Mouse (Mus musculus) heart, adult 18-20 months (tissue): ENCODE measurements around the gene Rps21. TPM values are rescaled to one million over a fixed set of nuclear protein-coding genes. Genes with fewer than 3 reads are reported as not detected.

ENCODE experiments used
- DNase-seq, 2 experiments: peaks; one replicate each; pipeline ENCODE4 v3.0.0; 2021 to 2022; ENCODE audit warnings: mixed read lengths in 1 of 2
- long read RNA-seq, 2 experiments: library from polyadenylated mRNA; stranded (forward); transcript quantifications; one replicate each; pipeline ENCODE4 v2.0.0; 2021
- total RNA-seq, 2 experiments: library from RNA; stranded (reverse); gene quantifications; 2 replicates each; pipeline ENCODE4 v1.2.3; 2021

The Rps21 gene
- total RNA-seq = 100 to 1,000 TPM; 561 to 600 TPM
- long read RNA-seq, experiment 1, transcript Rps21-201 (6 exons, 394 nt) = major isoform, 54 of 113 reads
- long read RNA-seq, experiment 1, partial matches to known transcripts = 56 of 113 reads
- long read RNA-seq, experiment 1, other reads (novel, unspliced or antisense) = 3 of 113 reads
- long read RNA-seq, experiment 2, transcript Rps21-201 (6 exons, 394 nt) = major isoform, 54 of 123 reads
- long read RNA-seq, experiment 2, partial matches to known transcripts = 68 of 123 reads
- long read RNA-seq, experiment 2, other reads (novel, unspliced or antisense) = 1 of 123 reads

- peak; percentile 98 to 100 for DNase-seq
Observed at GRCm38 (mm10) chr2:180257001-180257521, at the start of gene Rps21. Gene Rps21, plus strand, starts transcription at chr2:180257377.

GRCm38 (mm10) chr2:180207840-180208239 is 49.3 kb upstream of the Rps21 start:
- peak; percentile 79 to 87 for DNase-seq

- DNase-seq = no peak
Observed at GRCm38 (mm10) chr2:180208976-180209375, 48.2 kb upstream of the Rps21 start.

- no peak for DNase-seq
Observed at GRCm38 (mm10) chr2:180212255-180212654, 44.9 kb upstream of the Rps21 start.

GRCm38 (mm10) chr2:180214352-180214978 is 42.7 kb upstream of the Rps21 start:
- DNase-seq = no peak

GRCm38 (mm10) chr2:180215011-180215461 is 42.1 kb upstream of the Rps21 start:
- DNase-seq = peak in 1 of 2 experiments; percentile 53

GRCm38 (mm10) chr2:180215951-180216350 is 41.2 kb upstream of the Rps21 start:
- DNase-seq = peak in 1 of 2 experiments; percentile 82

- no peak for DNase-seq
Observed at GRCm38 (mm10) chr2:180216921-180217320, 40.3 kb upstream of the Rps21 start.

- DNase-seq = peak; percentile 90 to 91
Observed at GRCm38 (mm10) chr2:180217587-180217986, 39.6 kb upstream of the Rps21 start.

- DNase-seq = peak in 1 of 2 experiments; percentile 35
Observed at GRCm38 (mm10) chr2:180218241-180218640, 38.9 kb upstream of the Rps21 start.

GRCm38 (mm10) chr2:180218677-180219076 is 38.5 kb upstream of the Rps21 start:
- peak; percentile 57 to 72 for DNase-seq

GRCm38 (mm10) chr2:180219145-180219943 is 37.8 kb upstream of the Rps21 start:
- DNase-seq = no peak

GRCm38 (mm10) chr2:180220165-180220564 is 37.0 kb upstream of the Rps21 start:
- no peak for DNase-seq

GRCm38 (mm10) chr2:180221051-180221450 is 36.1 kb upstream of the Rps21 start:
- peak; percentile 32 to 47 for DNase-seq

- DNase-seq = peak in 1 of 2 experiments; percentile 40
Observed at GRCm38 (mm10) chr2:180222250-180222649, 34.9 kb upstream of the Rps21 start.

GRCm38 (mm10) chr2:180224647-180225043 is 32.5 kb upstream of the Rps21 start:
- no peak for DNase-seq

GRCm38 (mm10) chr2:180225044-180225761 is 32.0 kb upstream of the Rps21 start:
- peak; percentile 54 to 63 for DNase-seq

GRCm38 (mm10) chr2:180225762-180226378 is 31.3 kb upstream of the Rps21 start, which contains the start of gene Lama5:
Gene Lama5, minus strand, starts transcription at chr2:180225859.
- peak; percentile 78 to 84 for DNase-seq

- peak; percentile 65 to 75 for DNase-seq
Observed at GRCm38 (mm10) chr2:180227262-180228059, 29.7 kb upstream of the Rps21 start.

- DNase-seq = no peak
Observed at GRCm38 (mm10) chr2:180228060-180228458, 29.1 kb upstream of the Rps21 start.
